Mouse (Mus musculus) olfactory bulb, adult 2 months (tissue): ENCODE results near the gene Cfap73. TPM values are rescaled to one million over a fixed set of nuclear protein-coding genes. Genes with fewer than 3 reads are reported as not detected.

Source experiments
- H3K27ac ChIP-seq: fragments of 200-500 bp; 2 replicates; pipeline ENCODE4 v1.5.1; 2012; ENCODE audit warnings: low read depth, low read length; ENCODE audit not compliant: insufficient read depth
- H3K4me1 ChIP-seq: fragments of 200-500 bp; 2 replicates; pipeline ENCODE4 v1.6.1; 2012; ENCODE audit warnings: low read length; ENCODE audit not compliant: control insufficient read depth, insufficient read depth
- H3K4me3 ChIP-seq: fragments of 200-500 bp; 2 replicates; pipeline ENCODE4 v1.5.1; 2012; ENCODE audit warnings: mild to moderate bottlenecking, low read depth, low read length, moderate library complexity; ENCODE audit not compliant: insufficient read depth
- CTCF ChIP-seq: fragments of 200-500 bp; IDR thresholded peaks from 2 replicates; pipeline ENCODE4 v1.5.1; 2012; ENCODE audit warnings: low read depth, mild to moderate bottlenecking, low read length, moderate library complexity; ENCODE audit not compliant: insufficient read depth
- POLR2A ChIP-seq: fragments of 200-500 bp; IDR thresholded peaks from 2 replicates; pipeline ENCODE4 v1.6.1; 2012; ENCODE audit warnings: mild to moderate bottlenecking, low read depth, low read length, moderate library complexity; ENCODE audit not compliant: insufficient read depth
- whole genome bisulfite sequencing: fragments of 180-500 bp; shearing (Covaris S2); methylation state at CpG from one replicate; pipeline ENCODE4 v1.1.7; 2018; 5-methylcytosine and 5-hydroxymethylcytosine counted together
- polyA plus RNA-seq: library from polyadenylated mRNA; stranded (reverse); fragments of >200 nt; gene quantifications from 2 replicates; pipeline ENCODE4 v1.2.4, GENCODE M21; 2012; ENCODE audit warnings: low replicate concordance; ENCODE audit not compliant: missing spikeins, insufficient read depth, insufficient read length

The Cfap73 gene
- polyA plus RNA-seq, 1 experiment, result not detected

- no peak for TF ChIP-seq CTCF
- no peak for TF ChIP-seq POLR2A
- Histone ChIP-seq H3K27ac (no peak overlapping the region), H3K4me1 (peaks cover 24% of the 10 kb centered on the region), H3K4me3 (no peak overlapping the region)
- 70% methylated on average over 16 of the region's 16 CpGs for WGBS
These were observed 24.7 kb downstream of the Cfap73 start for GRCm38 (mm10) chr5:120609246-120609775.

GRCm38 (mm10) chr5:120607335-120607734 lies 26.7 kb downstream of the Cfap73 start:
- no peak for TF ChIP-seq CTCF
- TF ChIP-seq POLR2A, result no peak
- peaks cover 20% of the 10 kb centered on the region for H3K4me1 ChIP-seq
- WGBS, result 82% methylated on average over 3 of the region's 3 CpGs
- H3K27ac ChIP-seq, result no peak overlapping the region
- H3K4me3 ChIP-seq, result no peak overlapping the region

GRCm38 (mm10) chr5:120606590-120607200 lies 27.3 kb downstream of the Cfap73 start:
- TF ChIP-seq POLR2A (no peak), CTCF (no peak)
- Histone ChIP-seq H3K4me3 (no peak overlapping the region), H3K4me1 (peaks cover 20% of the 10 kb centered on the region), H3K27ac (no peak overlapping the region)
- 78% methylated on average over 25 of the region's 25 CpGs for WGBS

GRCm38 (mm10) chr5:120605688-120606087 lies 28.3 kb downstream of the Cfap73 start:
- 1% methylated on average over 8 of the region's 8 CpGs for WGBS
- H3K4me1 ChIP-seq, result peaks cover 11% of the 10 kb centered on the region
- H3K27ac ChIP-seq, result no peak overlapping the region
- TF ChIP-seq POLR2A (no peak), CTCF (no peak; the same call in 1 of the 2 replicates)
- H3K4me3 ChIP-seq, result peak overlapping the region; percentile 45

- peak overlapping the region; percentile 45 for H3K4me3 ChIP-seq
- no peak overlapping the region for H3K27ac ChIP-seq
- H3K4me1 ChIP-seq, result peaks cover 11% of the 10 kb centered on the region
- WGBS, result 0% methylated on average over 10 of the region's 10 CpGs
- TF ChIP-seq POLR2A (no peak), CTCF (0 out of 2 replicates have a peak, but pooled peaks have one; percentile 3)
These were observed 28.8 kb downstream of the Cfap73 start for GRCm38 (mm10) chr5:120605241-120605661.

- Histone ChIP-seq H3K27ac (no peak overlapping the region), H3K4me1 (peaks cover 11% of the 10 kb centered on the region), H3K4me3 (peak overlapping the region; percentile 45)
- WGBS, result under 1% methylated on average over 6 of the region's 6 CpGs
- TF ChIP-seq CTCF (peak; percentile 18; the same call in 1 of the 2 replicates), POLR2A (no peak)
These were observed 29.2 kb downstream of the Cfap73 start for GRCm38 (mm10) chr5:120604839-120605238.

- Histone ChIP-seq H3K4me1 (peaks cover 5% of the 10 kb centered on the region), H3K4me3 (no peak overlapping the region), H3K27ac (no peak overlapping the region)
- WGBS, result 80% methylated on average over 7 of the region's 7 CpGs
- TF ChIP-seq POLR2A (no peak), CTCF (no peak)
These were observed 30.5 kb downstream of the Cfap73 start for GRCm38 (mm10) chr5:120603515-120603914.

- H3K27ac ChIP-seq, result no peak overlapping the region
- WGBS, result 96% methylated on average over 12 of the region's 12 CpGs
- peaks cover 5% of the 10 kb centered on the region for H3K4me1 ChIP-seq
- no peak overlapping the region for H3K4me3 ChIP-seq
- TF ChIP-seq POLR2A, result no peak
- no peak for TF ChIP-seq CTCF
These were observed 31.8 kb downstream of the Cfap73 start for GRCm38 (mm10) chr5:120602210-120602609.

- H3K4me3 ChIP-seq, result no peak overlapping the region
- TF ChIP-seq POLR2A, result no peak
- peak; percentile 26; the same call in 1 of the 2 replicates for TF ChIP-seq CTCF
- no peak overlapping the region for H3K27ac ChIP-seq
- H3K4me1 ChIP-seq, result peaks cover 5% of the 10 kb centered on the region
- 71% methylated on average over 11 of the region's 11 CpGs for WGBS
These were observed 32.9 kb downstream of the Cfap73 start for GRCm38 (mm10) chr5:120600946-120601668.
